Mouse (Mus musculus): ENCODE results near the gene F12. TPM values are rescaled to one million over a fixed set of nuclear protein-coding genes. Genes with fewer than 3 reads are reported as not detected.

F12 gene
- polyA plus RNA-seq, 2 experiments from 2014 or later: not detected

DNA sequence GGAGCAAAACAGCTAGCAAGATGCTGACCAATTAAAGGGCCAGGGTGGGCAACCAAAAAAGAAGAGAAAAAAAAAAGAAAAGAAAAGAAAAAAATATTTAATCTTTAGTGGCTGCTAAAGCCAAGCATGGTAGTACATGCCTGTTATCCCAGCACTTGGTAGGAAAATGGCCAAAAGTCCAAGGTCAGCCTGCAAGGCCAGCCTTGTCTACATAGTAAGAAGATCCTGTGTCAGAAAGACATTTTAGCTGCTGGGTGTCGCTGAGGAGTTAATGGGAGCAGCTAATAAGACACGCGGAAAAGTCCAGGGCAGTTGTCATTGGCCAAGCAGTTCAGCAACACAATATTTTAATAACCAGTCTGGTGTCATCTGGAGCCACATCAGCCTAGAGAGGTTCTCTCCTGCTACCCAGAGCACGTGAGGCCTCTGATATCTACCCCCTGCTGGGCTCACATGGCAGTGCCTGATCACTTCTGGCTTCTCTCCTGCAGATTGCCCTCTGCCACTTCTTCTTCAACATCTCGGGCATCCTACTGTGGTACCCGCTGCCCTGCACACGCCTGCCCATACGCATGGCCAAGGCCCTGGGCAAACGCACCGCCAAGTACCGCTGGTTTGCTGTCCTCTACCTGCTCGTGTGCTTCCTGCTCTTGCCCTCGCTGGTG is 13.8 kb downstream of the F12 start:
- no peak for ATAC-seq

DNA sequence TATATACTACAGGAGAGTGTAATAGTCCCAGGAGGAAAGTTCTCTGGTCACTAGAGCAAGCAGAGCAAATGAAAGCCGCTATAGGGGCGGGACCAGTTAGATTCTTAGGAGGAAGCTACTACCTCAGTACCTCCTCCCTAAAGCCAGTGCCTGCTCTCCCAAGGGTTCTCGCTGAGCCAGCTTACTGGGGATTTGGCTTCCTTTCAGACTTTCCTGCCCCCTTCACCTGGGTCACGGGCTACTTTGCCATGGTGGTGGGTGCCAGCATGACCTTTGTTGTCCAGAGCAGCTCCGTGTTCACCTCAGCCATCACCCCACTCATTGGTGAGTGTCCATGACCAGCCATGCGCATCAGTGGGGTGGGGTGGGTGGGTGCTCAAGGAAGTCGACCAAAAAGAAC is 14.8 kb downstream of the F12 start:
- no peak for ATAC-seq

DNA sequence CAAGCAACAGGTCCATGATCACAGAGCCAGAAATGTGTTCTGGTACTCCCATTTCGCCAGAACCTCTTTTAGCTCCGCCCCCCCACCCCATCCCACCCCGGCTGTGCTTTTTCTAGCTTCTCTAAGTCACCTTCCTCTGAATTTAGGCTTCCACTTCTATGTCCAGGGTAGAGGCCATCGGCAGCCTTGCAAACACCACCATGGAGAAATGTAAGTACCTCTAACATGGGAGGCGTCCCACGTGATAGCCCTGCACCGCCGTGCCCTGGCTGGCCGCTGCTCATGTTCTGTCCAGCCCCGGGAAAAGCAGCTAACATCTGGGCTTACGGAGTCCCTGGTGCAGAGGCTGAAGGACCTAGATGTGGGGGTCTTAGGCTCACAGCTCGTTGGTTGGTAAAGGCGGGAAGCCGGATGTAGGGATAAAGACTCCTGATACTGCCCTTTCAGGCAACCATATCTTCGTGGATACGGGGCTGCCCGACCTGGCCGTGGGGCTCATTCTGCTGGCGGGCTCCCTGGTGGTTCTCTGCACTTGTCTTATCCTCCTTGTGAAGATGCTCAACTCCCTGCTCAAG is 18.0 kb downstream of the F12 start:
- ATAC-seq: no peak

DNA sequence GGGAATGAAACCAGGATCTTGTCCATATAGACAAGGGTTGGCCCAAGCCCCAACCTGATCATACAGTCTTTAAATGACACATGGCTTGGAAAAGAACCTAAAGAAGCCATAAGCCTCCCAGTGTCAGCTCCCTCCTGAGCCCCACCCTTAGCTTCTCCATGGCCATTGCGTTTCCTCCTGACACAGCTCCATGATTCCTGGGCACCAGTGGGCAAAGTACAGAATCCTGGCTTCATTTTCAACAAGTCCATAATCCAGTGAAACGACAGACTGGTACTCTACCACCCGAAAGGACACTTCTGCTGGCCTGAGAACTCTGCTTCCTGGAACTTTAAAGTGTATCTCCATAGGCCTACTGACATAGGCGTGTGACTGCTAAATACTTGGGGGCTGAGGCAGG is 19.3 kb downstream of the F12 start:
- ATAC-seq: no peak

DNA sequence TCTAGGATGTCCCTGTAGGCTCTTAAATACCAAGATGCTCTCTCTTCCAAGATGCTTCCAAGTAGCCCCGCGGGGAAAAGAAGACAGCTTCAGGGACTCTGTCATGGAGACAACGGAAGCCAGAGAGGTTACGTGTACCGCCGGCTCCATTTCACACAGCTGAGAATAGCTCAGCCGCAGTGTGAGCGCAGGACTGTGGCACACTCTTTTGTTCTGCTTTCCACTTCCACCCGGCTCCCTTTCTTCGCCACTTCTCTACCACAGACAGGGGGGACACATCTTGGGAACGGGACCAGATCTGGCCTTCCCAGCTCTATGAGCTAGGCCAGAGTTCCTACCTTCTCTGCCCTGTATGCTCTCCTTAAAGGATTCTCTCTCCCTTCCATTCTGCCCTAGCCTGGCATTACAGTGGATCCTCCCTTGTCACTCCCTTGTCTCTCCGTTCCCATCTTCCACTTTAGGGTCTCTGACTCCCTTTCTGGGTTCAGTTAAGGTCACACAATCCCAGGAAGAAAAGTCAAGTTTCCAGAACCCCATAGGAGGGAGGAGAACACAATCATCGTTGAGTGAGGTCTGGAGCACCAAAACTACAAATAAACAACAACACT is 20.7 kb downstream of the F12 start:
- peak; percentile 69 for ATAC-seq

DNA sequence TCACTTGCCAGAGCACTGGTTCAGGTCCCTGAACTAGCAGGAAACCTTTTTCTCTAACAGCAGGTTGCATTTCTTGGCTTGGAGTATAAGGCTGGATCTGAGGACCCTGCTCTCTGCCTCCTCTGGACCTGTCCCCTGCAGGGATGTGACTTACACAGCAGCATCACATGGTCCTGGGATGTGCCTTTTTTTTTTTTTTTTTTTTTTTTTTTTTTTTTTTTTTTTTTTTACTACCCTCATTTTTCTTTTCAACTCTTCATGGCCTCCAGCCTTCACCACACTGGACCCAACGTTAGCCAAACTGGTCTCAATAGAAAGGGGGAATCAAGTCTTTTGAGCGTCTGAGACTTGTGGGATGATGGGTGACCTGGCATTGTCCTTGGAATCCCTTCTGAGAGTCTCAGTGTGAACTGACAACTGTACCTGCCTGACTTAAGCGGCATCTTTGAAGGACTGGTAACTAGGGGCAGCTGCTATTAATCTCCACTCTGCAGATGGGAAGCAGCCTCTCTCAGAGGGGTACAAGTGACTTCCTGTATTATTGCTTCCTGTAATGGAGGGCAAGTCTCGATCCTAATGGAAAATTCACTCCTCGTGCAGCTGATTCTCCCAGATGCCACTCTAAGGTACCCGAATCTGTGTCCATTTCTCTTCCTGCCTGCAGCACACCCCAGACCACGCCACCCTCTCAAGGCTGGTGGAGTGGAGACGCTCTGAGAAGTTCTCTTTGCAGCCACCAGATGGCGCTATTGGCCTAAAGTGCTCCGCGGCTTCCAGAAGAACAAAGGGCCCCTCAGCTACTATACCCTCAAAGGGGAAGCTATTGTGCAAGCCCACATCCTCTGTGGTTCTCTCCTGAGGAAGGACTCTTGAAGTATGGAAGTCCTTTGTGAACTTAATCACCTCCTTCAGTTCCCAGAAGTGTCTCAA is 21.5 kb downstream of the F12 start:
- peak; percentile 96 for ATAC-seq

DNA sequence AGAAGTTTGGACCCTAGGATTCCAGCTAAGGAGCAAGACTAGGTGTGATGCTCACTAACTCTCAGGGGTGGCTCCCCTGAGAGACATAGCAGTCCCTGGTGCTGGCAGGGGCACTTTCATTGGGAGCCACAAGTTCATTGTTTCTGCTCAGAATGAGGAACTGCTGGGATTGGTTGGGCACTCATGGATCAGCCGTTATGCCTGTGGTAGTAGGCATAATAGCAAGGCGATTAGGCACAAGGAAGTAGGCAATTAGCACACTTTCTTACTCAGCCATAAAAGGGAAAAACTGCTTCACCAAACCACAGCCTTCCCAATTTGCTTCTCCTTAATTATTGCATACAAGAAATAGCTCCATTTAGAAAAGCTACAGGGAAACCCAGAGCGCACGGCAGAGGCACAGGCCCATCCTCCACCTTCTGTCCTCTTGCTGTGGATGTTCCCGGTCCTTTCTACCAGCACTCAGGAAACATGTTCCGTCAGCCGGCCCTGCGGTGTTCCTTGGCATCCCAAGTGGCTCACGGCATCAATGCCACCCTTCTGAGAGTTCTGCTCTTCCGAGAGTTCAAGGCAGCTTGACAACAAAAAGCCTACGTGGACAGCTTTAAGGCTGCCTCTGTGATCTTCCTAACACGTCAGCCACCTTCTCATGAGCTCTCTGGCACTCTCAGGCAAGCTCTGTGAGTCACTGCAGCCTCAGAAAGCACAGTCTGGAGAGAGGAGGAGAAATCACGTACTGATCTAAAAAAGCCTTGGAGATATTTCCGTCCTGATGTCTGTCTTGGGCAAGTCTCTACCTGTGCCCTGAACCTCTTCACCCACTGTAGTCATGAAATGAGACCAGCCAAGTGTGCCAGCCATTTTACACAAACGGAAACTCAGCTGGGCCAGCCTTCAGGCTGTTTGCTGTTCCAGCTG is 22.4 kb downstream of the F12 start:
- no peak for ATAC-seq

DNA sequence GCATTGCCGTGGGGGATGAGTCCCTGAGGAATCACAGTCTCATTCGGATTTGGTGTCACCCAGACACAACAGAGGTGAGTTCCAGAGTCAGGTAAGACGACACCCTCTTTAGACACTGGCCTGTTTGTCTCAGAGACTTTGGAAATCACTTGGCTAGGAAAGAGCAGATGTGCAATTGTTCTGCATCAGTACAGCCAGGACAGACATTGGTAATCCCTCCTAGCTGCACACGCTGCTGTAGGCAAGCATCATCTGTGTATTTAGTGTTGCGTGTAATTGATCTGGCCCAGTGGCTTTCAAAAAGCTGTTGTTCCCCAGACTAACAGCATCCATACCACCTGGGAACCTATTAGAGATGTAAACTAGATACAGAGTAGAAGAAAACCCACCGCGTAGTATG is 23.3 kb downstream of the F12 start:
- no peak for ATAC-seq

DNA sequence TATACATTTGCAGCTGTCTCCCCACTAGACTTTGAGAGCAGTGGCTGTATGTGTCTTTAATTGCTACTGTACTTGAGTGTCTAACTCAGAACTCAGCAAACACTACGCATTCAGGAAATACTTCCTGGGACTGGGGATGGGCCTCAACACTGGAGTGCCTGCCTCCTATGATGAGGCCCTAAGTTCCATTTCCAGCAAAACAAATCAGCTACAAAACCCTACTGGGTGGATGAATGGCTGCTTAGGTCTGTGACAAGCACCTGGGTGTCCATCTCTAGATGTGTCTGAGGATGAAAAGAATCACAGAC is 26.6 kb downstream of the F12 start:
- ATAC-seq: no peak

DNA sequence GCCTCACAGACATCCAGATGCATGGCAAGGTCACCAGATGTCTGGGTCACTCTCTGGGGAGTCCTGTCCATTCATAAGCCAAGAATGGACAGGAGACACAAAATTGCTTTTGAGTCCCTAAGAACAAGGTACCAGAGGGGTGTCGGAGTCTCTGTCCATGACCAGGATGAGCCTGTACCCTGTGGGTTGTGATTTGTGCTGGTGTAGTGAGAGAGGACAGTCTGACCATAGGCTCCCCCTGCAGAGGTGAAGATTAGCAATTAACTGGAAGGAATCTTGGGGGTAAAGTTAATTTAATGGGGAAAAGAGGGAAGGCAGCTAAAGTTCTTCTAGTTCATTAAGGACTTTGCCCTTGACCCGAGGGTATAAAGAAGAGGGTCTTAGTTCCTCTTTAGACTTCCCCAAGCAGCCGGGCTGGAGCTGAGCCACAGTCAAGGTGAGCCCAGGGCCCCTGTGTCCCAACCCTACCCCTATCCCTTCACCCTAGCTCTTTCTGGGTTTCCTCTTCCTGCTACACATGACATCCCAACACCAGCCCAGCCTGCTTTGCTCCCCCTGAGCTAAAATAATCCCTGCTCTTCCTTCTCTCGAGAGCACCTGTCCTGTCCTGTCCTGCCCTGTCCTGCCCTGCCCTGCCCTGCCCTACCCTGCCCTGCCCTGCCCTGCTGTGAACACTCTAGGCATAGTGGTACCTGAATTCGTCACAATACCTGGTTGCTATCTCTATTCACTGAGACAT is 27.1 kb downstream of the F12 start:
- no peak for ATAC-seq

DNA sequence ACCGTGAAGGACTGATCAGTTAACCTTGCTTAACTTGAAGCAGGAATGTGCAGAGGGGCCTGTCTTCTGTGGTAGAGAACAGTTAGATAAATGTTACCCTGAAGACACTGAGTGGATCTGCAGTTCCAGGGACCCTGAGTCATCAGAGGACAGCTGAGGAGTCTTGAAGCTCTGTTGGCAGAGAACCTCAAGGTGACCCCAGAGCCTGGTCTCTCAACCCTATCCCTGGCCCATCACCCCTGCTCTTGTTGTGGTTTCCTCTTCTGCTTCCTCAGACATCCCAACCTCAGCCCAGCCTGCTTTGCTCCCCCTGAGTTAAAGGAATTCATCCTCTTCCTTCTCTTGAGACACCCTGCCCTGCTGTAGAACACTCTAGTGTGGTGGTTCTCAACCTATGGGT is 28.5 kb downstream of the F12 start, which contains the start of gene Slc34a1:
TSS of gene Slc34a1 (plus strand) at position 100 of the 400 bp plus-strand sequence.
- no peak for ATAC-seq

DNA sequence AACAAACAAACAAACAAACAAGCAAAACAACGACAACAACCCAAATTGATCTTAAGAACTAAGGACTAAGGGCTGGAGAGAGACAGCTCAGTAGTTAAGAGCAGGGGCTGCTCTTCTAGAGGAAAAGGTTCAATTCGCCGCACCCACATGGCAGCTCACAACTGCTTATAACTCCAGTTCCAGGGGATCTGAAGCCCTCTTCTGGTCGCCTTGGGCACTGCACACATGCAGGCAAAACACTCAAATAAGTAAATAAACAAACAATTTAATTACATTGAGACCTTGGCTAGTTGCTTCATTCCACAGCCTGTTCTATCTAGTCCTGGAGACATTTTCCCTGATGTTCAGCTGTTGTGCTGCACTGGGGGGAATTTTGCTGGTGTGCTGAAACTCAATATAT is 33.7 kb downstream of the F12 start:
- no peak for ATAC-seq

DNA sequence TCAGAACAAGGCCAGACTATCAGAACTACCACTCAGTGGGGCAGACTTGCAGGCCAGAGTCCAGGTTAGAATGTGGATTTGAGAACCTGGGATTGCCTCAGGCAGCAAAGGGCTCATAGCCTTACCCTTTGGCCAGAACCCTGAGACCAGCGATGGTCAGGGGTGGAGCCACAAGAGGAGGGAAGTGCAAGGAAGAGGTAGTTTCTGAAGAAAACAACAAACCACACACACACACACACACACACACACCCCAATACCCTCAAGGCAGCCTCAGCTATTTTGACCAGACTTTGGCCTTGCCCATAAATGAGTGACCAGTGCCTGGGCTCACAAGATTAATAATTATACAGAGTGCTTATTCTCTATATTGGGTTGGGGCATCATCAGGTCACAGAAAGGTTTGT is 35.0 kb downstream of the F12 start:
- no peak for ATAC-seq

DNA sequence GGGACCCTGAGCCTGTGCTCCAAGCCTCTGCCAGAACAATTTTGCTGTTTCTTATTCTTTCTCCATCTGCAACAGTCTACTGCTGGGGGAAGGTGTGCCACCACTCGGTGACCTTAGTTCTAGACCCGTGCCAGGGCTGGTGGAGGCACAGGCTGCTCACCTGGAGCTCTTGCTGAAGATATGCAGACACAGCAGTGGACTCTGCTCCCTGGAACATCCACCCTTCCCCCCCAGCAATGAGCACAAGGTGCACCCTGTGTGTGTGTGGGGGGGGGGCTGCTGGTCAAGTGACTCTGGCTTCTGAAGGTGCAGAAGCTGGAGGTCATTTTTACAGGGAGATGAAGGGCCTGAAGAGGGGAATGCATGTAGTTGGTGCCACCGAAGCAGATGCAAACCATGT is 35.9 kb downstream of the F12 start:
- no peak for ATAC-seq

DNA sequence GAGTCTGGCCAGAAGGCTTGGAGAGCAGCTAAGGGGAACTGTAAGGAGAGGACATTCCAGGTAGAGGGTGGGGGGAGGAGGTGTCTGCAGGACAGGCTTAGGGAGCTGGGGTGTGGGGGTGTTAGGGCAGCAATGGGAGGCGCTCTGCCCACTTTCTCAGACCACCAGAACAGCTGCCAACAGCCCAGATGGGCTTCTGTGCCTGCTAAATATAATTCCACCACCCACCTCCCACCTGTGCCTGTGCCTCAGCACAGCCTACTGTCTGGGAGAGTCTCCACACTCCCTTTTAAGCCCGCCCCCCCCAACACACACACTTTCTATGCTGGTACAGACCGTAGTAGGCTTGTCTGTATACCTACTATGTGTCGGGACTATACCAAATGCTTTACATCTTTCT is 44.8 kb downstream of the F12 start:
- no peak for ATAC-seq

DNA sequence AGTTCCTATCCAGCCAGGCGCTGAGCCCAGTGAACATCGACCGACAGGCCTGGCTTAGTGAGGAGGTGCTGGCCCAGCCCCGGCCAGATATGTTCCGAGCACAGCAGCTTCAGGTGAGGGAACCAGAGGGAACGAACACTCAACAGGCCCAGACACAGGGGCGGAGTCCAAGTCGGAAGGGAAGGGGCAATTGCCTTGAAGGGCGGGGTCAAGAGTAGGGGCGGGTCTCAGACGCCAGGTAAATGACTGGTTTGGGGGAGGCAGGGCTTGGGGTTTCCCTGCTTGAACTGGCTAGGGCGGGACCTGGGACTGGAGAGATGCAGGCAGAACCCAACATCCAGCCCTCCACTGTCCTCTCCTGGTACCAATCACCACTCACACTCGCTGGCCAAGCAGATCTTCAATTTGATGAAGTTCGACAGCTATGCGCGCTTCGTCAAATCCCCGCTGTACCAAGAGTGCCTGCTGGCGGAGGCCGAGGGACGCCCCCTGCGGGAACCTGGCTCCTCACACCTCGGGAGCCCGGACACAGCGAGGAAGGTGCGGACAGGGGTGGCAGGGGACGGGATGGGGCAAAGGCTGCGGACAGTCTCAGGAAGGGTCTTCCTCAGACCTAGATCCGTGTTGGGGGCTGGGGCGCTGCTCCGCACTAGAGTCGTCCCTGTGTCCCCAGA is 47.5 kb downstream of the F12 start:
- no peak for ATAC-seq

DNA sequence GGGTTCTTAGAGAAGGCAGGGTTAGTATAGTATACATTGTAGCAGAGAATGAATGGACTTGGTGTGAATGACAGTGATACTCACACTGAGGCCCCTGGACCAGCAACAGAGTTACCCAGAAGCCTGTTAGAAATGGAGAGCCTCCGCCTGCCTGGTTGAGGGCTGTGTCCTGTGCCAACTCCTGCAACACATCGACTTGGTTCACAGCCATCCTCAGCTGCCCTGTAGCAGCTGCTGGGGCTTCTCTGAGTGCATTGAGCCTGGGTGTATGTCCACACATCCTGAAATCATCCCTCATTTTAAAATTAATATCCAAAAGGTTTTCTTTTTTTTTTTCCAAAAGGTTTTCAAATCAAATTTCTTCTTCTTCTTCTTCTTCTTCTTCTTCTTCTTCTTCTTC is 50.7 kb downstream of the F12 start:
- ATAC-seq: no peak

DNA sequence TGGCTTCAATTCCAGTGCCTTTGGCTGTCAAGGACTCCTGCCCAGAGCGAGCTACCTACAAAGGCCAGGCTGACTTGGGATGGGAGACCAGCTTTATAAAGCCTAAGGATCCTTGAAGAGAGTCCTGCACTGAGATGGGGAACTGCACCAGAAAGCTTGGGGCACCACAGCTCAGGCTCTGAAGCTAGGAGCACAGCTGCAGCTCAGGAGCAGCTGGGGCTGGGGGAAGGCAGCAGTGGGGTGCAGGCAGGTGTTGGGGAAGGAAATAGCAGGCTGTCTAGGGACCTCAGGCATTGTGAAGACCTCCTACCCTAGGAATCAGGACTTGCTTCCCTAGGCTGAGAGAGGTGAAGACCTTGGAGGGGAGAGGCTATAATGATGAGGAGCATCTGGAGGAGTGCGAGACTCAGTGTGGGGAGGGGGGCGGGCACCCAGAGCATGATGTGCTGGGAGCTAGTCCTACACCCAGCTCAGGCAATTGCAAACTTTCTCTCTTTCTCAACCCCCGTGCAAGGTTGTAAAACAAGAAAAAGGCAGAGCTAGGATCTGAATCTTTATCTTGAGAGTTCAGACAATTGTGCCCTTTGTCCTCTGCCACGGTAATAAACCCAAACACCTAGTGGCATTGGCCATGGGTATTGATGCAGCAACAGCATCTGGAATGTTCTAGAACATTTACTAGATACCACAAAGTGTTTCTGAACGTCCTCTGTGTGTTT is 52.2 kb downstream of the F12 start:
- no peak for ATAC-seq

DNA sequence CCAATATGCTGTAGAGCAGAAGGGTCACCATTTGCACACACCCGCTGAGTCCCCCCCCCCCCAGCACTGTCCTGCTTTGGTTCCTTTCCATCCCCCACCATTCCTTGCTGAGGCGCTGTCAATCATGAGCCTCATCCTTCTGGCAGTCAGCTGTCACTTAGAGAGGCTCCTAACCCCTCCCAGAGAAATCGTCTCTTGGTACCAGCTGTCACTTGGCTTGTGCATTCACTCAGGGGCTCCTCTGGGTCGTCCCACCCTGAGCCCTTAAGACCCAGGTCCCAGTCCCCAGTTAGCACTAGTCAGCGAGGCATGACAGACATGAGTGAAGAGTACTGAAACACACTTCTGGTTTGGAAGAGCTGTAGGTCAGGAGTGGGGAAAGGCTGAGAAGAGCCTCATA is 54.9 kb downstream of the F12 start:
- no peak for ATAC-seq

DNA sequence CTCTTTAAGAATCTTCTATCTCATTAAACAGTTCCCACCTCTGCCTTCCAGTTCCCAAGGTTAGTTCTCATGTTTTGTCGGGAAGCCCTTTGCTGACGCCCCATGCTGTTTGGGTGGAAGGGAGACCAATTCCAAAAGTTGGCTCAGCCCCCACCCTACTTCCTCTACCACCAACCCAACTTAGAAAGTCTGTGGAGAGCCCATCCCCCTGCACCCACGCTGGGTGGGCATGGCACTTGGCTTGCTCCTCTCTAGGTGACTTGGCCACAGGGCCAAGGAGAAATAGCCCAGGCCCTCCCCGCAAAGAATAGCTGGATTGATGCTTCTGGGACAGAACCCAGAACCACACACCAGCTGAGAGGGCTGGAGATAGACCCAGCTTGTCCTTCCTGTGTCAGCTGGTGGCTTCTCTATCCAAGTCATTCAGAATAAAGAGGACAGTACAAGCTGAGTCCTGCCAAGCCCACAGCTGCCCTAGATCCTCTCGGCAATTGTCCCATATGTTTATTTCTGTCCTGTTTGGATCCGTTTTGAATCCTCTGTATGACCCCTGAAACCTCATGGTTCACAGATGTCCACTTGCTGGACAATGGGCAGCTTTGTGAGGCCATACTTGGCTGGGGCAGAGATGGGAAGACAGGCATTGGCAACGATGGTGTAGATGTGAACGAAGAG is 55.4 kb downstream of the F12 start:
- no peak for ATAC-seq
